Comparison of ENCODE assay signal across 21 mouse cellular contexts in genomic region chr8:89372761-89373160, GRCm38 (mm10).
A peak's percentile ranks its signal among the peaks of the same experiment; 100 is the strongest.
DNase-seq lines count a peak whose midpoint lies in the region; ATAC-seq and TF ChIP-seq lines count a peak whose summit lies in the region.
"Had no signal": no experiment of that assay in that cellular context is flagged by ENCODE, and none has a peak within 500 bp of the region (broad histone marks: within the 10 kb centered on the region; RNA-seq: fewer than 3 reads in every experiment).

No protein-coding gene starts in this region.

- peak; percentile 6 to 12 for DNase-seq in cerebellum, postnatal 10 days
- DNase-seq in kidney, adult 2 months = peak; percentile 20
- DNase-seq in liver, postnatal 0 days = no peak
- DNase-seq: adrenal gland, postnatal 10 days; adrenal gland, postnatal 25 days; cerebellum, adult 11-12 months; cerebellum, adult 2 months; cerebellum, adult 9-10 months; cerebellum, postnatal 14 days; cerebellum, postnatal 36 days; embryo, embryonic 11 days had no signal

- TF ChIP-seq POLR2A in kidney, adult 2 months (IDR thresholded peaks at IDR 0.05; ENCODE audit: low read depth, low read length) = no peak

- no peaks in the 10 kb centered on the region for H3K4me1 ChIP-seq in kidney, adult 2 months (ENCODE audit: control insufficient read depth, insufficient read depth, low read length)
- H3K4me1 ChIP-seq in kidney, embryonic 15.5 days = peaks cover 12% of the 10 kb centered on the region
- H3K4me1 ChIP-seq in liver, postnatal 0 days (ENCODE audit: insufficient read depth) = peaks cover 7% of the 10 kb centered on the region
- H3K4me1 ChIP-seq in liver, embryonic 12.5 days = no peaks in the 10 kb centered on the region
- H3K4me1 ChIP-seq: embryonic facial prominence, embryonic 15.5 days; forebrain, embryonic 12.5 days had no signal

- H3K9me3 ChIP-seq in kidney, embryonic 15.5 days (replicated peaks) = no peaks in the 10 kb centered on the region
- no peaks in the 10 kb centered on the region for H3K9me3 ChIP-seq in liver, postnatal 0 days (ENCODE audit: low read length)
- H3K9me3 ChIP-seq in liver, embryonic 12.5 days (replicated peaks) = 0 out of 2 replicates have a peak, but pooled peaks cover 6% of the 10 kb centered on the region
- H3K9me3 ChIP-seq: embryonic facial prominence, embryonic 13.5 days; embryonic facial prominence, embryonic 15.5 days; forebrain, embryonic 10.5 days; forebrain, embryonic 12.5 days had no signal

- no peak overlapping the region for H3K4me3 ChIP-seq in kidney, adult 2 months (ENCODE audit: insufficient read depth, low read depth, low read length)
- no peak overlapping the region for H3K4me3 ChIP-seq in kidney, embryonic 15.5 days (replicated peaks)
- no peak overlapping the region for H3K4me3 ChIP-seq in liver, postnatal 0 days (ENCODE audit: low read depth, low read length)
- H3K4me3 ChIP-seq in liver, embryonic 12.5 days = no peak overlapping the region
- H3K4me3 ChIP-seq: embryonic facial prominence, embryonic 13.5 days; embryonic facial prominence, embryonic 15.5 days; erythroblast, embryonic 14.5 days; forebrain, embryonic 10.5 days; forebrain, embryonic 12.5 days had no signal

- TF ChIP-seq CTCF in kidney, adult 2 months (conservative IDR thresholded peaks at IDR 0.05; ENCODE audit: insufficient read depth, insufficient read length, low read depth, low read length) = no peak
- TF ChIP-seq CTCF in liver, postnatal 0 days (IDR thresholded peaks at IDR 0.05; ENCODE audit: low read depth) = no peak

- H3K27ac ChIP-seq in kidney, adult 2 months (ENCODE audit: insufficient read depth, low read depth, low read length) = no peak overlapping the region
- no peak overlapping the region for H3K27ac ChIP-seq in kidney, embryonic 15.5 days
- H3K27ac ChIP-seq in liver, postnatal 0 days (ENCODE audit: low read depth) = no peak overlapping the region
- H3K27ac ChIP-seq in liver, embryonic 12.5 days = no peak overlapping the region
- H3K27ac ChIP-seq: embryonic facial prominence, embryonic 13.5 days; embryonic facial prominence, embryonic 15.5 days; forebrain, embryonic 10.5 days; forebrain, embryonic 12.5 days had no signal

- no peaks in the 10 kb centered on the region for H3K36me3 ChIP-seq in kidney, adult 2 months (ENCODE audit: control insufficient read depth, insufficient read depth, low read length)
- no peaks in the 10 kb centered on the region for H3K36me3 ChIP-seq in kidney, embryonic 15.5 days
- H3K36me3 ChIP-seq in liver, postnatal 0 days (replicated peaks; ENCODE audit: insufficient read depth, low read length) = no peaks in the 10 kb centered on the region
- no peaks in the 10 kb centered on the region for H3K36me3 ChIP-seq in liver, embryonic 12.5 days
- H3K36me3 ChIP-seq: embryonic facial prominence, embryonic 13.5 days; embryonic facial prominence, embryonic 15.5 days; forebrain, embryonic 10.5 days; forebrain, embryonic 12.5 days had no signal

- no peak overlapping the region for H3K4me2 ChIP-seq in kidney, embryonic 15.5 days
- no peak overlapping the region for H3K4me2 ChIP-seq in liver, postnatal 0 days (ENCODE audit: low read depth, low read length)
- no peak overlapping the region for H3K4me2 ChIP-seq in liver, embryonic 12.5 days
- H3K4me2 ChIP-seq: embryonic facial prominence, embryonic 13.5 days; embryonic facial prominence, embryonic 15.5 days; forebrain, embryonic 12.5 days had no signal

- H3K27me3 ChIP-seq in kidney, adult 2 months (replicated peaks; ENCODE audit: control insufficient read depth, insufficient read depth, low read length) = no peaks in the 10 kb centered on the region
- no peaks in the 10 kb centered on the region for H3K27me3 ChIP-seq in kidney, embryonic 15.5 days
- H3K27me3 ChIP-seq in liver, postnatal 0 days (ENCODE audit: insufficient read depth, low read length) = no peaks in the 10 kb centered on the region
- H3K27me3 ChIP-seq in liver, embryonic 12.5 days (replicated peaks) = no peaks in the 10 kb centered on the region
- H3K27me3 ChIP-seq: embryonic facial prominence, embryonic 13.5 days; embryonic facial prominence, embryonic 15.5 days; forebrain, embryonic 12.5 days had no signal

- no peak overlapping the region for H3K9ac ChIP-seq in kidney, embryonic 15.5 days
- no peak overlapping the region for H3K9ac ChIP-seq in liver, postnatal 0 days (replicated peaks)
- no peak overlapping the region for H3K9ac ChIP-seq in liver, embryonic 12.5 days
- H3K9ac ChIP-seq: embryonic facial prominence, embryonic 13.5 days; embryonic facial prominence, embryonic 15.5 days; forebrain, embryonic 12.5 days had no signal

- TF ChIP-seq EP300 in liver, postnatal 0 days (IDR thresholded peaks at IDR 0.05; ENCODE audit: low read depth) = no peak

- WGBS in kidney, adult 2 months = 83% methylated on average over 3 of the region's 3 CpGs
- 93% methylated on average over 3 of the region's 3 CpGs for WGBS in kidney, embryonic 15.5 days
- WGBS in liver, postnatal 0 days (ENCODE audit: insufficient replicate concordance) = 76% methylated on average over 3 of the region's 3 CpGs
- 69% methylated on average over 3 of the region's 3 CpGs for WGBS in liver, embryonic 12.5 days (ENCODE audit: insufficient replicate concordance)

- no peak for ATAC-seq in cerebellum, adult (ENCODE audit: insufficient number of reproducible peaks, low FRiP score, low TSS enrichment)
- ATAC-seq in kidney, embryonic 15.5 days (replicated peaks; ENCODE audit: low FRiP score) = no peak
- ATAC-seq in liver, postnatal 0 days = 0 out of 2 replicates have a peak, but pooled peaks have one; percentile 12
- ATAC-seq in liver, embryonic 12.5 days = no peak
- ATAC-seq: forebrain, embryonic 14.5 days; forebrain, embryonic 16.5 days had no signal
